Mouse (Mus musculus) heart, postnatal 14 days (tissue): ENCODE results near the gene Rbfox3. TPM values are rescaled to one million over a fixed set of nuclear protein-coding genes. Genes with fewer than 3 reads are reported as not detected.
"Not testable (repeated sequence)": the region's sequence is repeated elsewhere in the genome, so short reads cannot be mapped to it uniquely, and the experiment has no call there.

Source experiments
- DNase-seq, 2 experiments: peaks; one replicate each; pipeline ENCODE4 v3.0.0; 2021 to 2022
- intact Hi-C: fragments of 180-260 bp; cut with DNase I; formaldehyde crosslinking; loops from one replicate; pipeline ENCODE4 v1.15.1; 2025
- total RNA-seq, 2 experiments: library from RNA; stranded (reverse); gene quantifications; 2 replicates each; pipeline ENCODE4 v1.2.3; 2021

Rbfox3 gene
- total RNA-seq, 2 experiments from 2014 or later: 0.12 to 0.29 TPM

- intact Hi-C loops: no loop called here
- DNase-seq: no peak
Observed at GRCm38 (mm10) chr11:118836889-118837288, 74.5 kb downstream of the Rbfox3 start.

- DNase-seq: no peak
- intact Hi-C loops: no loop called here
Observed at GRCm38 (mm10) chr11:118832793-118833481, 78.5 kb downstream of the Rbfox3 start.

GRCm38 (mm10) chr11:118831730-118832129 lies 79.7 kb downstream of the Rbfox3 start:
- DNase-seq: no peak
- intact Hi-C loops: no loop called here

- no peak for DNase-seq
- intact Hi-C loops: no loop called here
Observed at GRCm38 (mm10) chr11:118825280-118826094, 85.9 kb downstream of the Rbfox3 start.

GRCm38 (mm10) chr11:118821353-118821752 lies 90.0 kb downstream of the Rbfox3 start:
- DNase-seq: peak; percentile 42 to 61
- intact Hi-C loops: no loop called here

- DNase-seq: no peak
- intact Hi-C loops: no loop called here
Observed at GRCm38 (mm10) chr11:118818528-118818927, 92.9 kb downstream of the Rbfox3 start.

- no peak for DNase-seq
- intact Hi-C loops: no loop called here
Observed at GRCm38 (mm10) chr11:118815118-118815517, 96.3 kb downstream of the Rbfox3 start.

GRCm38 (mm10) chr11:118813942-118814341 lies 97.5 kb downstream of the Rbfox3 start:
- DNase-seq: no peak
- intact Hi-C loops: no loop called here

- intact Hi-C loops: no loop called here
- no peak for DNase-seq
Observed at GRCm38 (mm10) chr11:118811404-118811803, 100.0 kb downstream of the Rbfox3 start.

- intact Hi-C loops: no loop called here
Observed at GRCm38 (mm10) chr11:118807511-118807910, 103.9 kb downstream of the Rbfox3 start.

GRCm38 (mm10) chr11:118794856-118795602 lies 116.4 kb downstream of the Rbfox3 start:
- DNase-seq: peak; percentile 12 to 56

More at GRCm38 (mm10) chr11:118807511-118807910, 103.9 kb downstream of the Rbfox3 start:
- no peak for DNase-seq

GRCm38 (mm10) chr11:118793639-118794021 lies 117.8 kb downstream of the Rbfox3 start:
- intact Hi-C loops: no loop called here
- DNase-seq: no peak

More at GRCm38 (mm10) chr11:118794856-118795602, 116.4 kb downstream of the Rbfox3 start:
- intact Hi-C loops: no loop called here

GRCm38 (mm10) chr11:118792916-118793638 lies 118.3 kb downstream of the Rbfox3 start:
- no peak for DNase-seq
- intact Hi-C loops: no loop called here

- DNase-seq: no peak
- intact Hi-C loops: no loop called here
Observed at GRCm38 (mm10) chr11:118792163-118792915, 119.1 kb downstream of the Rbfox3 start.

- peak in 1 of 2 experiments; percentile 26 for DNase-seq
- intact Hi-C loops: no loop called here
Observed at GRCm38 (mm10) chr11:118791391-118791790, 120.0 kb downstream of the Rbfox3 start.

GRCm38 (mm10) chr11:118788091-118788490 lies 123.3 kb downstream of the Rbfox3 start:
- DNase-seq: no peak
- intact Hi-C loops: no loop called here

- no peak for DNase-seq
- intact Hi-C loops: no loop called here
Observed at GRCm38 (mm10) chr11:118782677-118783076, 128.7 kb downstream of the Rbfox3 start.

- DNase-seq: peak; percentile 11 to 31
- intact Hi-C loops: no loop called here
Observed at GRCm38 (mm10) chr11:118775753-118776152, 135.6 kb downstream of the Rbfox3 start.

GRCm38 (mm10) chr11:118774777-118775176 lies 136.6 kb downstream of the Rbfox3 start:
- DNase-seq, intact Hi-C loops: not testable (repeated sequence)
